ENCODE assay signal across 15 mouse cellular contexts in genomic region chrX:23092774-23093173, GRCm38 (mm10).
"Had no signal": no experiment of that assay in that cellular context is flagged by ENCODE, and none has a peak within 500 bp of the region (broad histone marks: within the 10 kb centered on the region; RNA-seq: fewer than 3 reads in every experiment).

No protein-coding gene starts in this region.

- H3K9me3 ChIP-seq: neural tube, embryonic 13.5 days; neural tube, embryonic 15.5 days; stomach, embryonic 15.5 days had no signal

- H3K4me2 ChIP-seq: neural tube, embryonic 13.5 days; neural tube, embryonic 15.5 days; stomach, embryonic 15.5 days had no signal

- H3K27ac ChIP-seq: neural tube, embryonic 13.5 days; neural tube, embryonic 15.5 days; stomach, embryonic 15.5 days; stomach, postnatal 0 days had no signal

- H3K27me3 ChIP-seq: neural tube, embryonic 13.5 days; neural tube, embryonic 15.5 days; stomach, embryonic 15.5 days had no signal

- H3K9ac ChIP-seq: neural tube, embryonic 13.5 days; neural tube, embryonic 15.5 days; stomach, embryonic 15.5 days had no signal

- H3K4me3 ChIP-seq: neural tube, embryonic 13.5 days; neural tube, embryonic 15.5 days; stomach, embryonic 15.5 days had no signal

- H3K4me1 ChIP-seq: neural tube, embryonic 13.5 days; neural tube, embryonic 15.5 days; stomach, embryonic 15.5 days had no signal

- H3K36me3 ChIP-seq: neural tube, embryonic 13.5 days; neural tube, embryonic 15.5 days; stomach, embryonic 15.5 days had no signal

- DNase-seq: retina, postnatal 1 day; right cerebral cortex, adult 18-20 months; right cerebral cortex, postnatal 25 days; right cerebral cortex, postnatal 4 days; spleen, adult 18-20 months; thymus, adult 18-20 months; thymus, adult 2 months; thymus, postnatal 14 days; thymus, postnatal 25 days; thymus, postnatal 36 days; thymus, postnatal 4 days had no signal
